Mouse (Mus musculus) cerebellum, adult (tissue): ENCODE measurements around the gene Gm11559.
"Not testable (repeated sequence)": the region's sequence is repeated elsewhere in the genome, so short reads cannot be mapped to it uniquely, and the experiment has no call there.

ENCODE experiments used
- ATAC-seq: cut with Nextera tagmentation; 2 replicates; pipeline ENCODE4 v1.9.2; 2017; ENCODE audit warnings: mild to moderate bottlenecking, moderate library complexity, mixed read lengths; ENCODE audit not compliant: insufficient number of reproducible peaks, low FRiP score, low TSS enrichment

The Gm11559 gene

DNA sequence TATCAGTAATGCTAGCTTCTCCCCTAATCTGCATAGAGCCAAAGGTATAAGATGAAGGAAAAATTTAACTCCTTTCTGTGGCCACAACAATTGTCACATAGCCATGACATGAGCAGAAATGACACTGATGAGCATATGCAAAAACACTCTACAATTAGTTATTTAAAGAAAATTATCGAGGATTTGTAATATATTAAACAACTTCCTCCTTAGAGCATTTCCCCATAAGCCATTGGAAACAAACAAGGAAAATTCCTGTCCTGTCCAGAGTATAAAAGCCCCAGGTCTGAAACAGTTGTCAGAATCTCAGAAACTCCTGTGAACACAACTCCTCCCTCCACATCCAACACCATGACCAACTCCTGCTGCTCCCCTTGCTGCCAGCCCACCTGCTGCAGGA is at the start of gene Gm11559:
Gm11559 (plus strand) TSS at position 301 of the 400 bp plus-strand sequence.
- not testable (repeated sequence) for ATAC-seq

DNA sequence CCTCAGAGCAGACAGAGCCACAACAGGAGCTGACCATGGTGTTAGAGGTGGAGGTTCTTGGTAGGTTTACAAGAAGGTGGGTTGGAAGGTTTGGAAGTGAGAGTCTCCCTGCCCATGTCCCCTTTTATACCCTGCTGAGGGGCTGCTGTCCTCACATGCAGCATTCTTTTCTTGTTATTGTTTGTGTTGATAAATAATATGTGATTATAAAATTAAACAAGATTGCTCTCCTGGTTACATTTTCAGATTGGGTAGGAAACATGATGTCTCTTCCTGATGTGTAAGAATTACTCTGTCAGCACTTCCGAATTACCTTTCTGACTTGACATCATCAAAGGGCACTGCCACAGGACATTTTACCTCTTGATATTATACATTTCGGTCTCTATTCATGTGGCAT is 48.7 kb upstream of the Gm11559 start, which contains the start of gene Gm11564:
Gm11564 (minus strand) TSS at position 101 of the 400 bp plus-strand sequence.
- not testable (repeated sequence) for ATAC-seq

DNA sequence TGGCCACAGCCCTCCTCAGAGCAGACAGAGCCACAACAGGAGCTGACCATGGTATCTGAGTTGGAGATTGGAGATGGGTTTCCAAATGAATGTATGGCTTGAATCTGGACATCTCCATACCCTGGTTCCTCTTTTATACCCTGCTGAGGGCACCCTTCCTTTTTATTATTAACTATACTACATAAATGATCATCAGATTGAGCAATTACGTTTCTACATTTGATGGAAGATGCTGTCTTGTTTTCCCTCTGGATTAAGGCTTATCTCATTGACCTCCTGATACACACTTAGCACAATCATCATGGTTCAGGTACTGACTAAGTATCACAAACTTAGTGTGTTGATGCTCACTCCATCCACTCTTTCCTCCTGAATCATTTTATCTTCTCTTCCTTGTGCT is 26.3 kb upstream of the Gm11559 start, which contains the start of gene 2300003K06Rik:
2300003K06Rik (minus strand) TSS at position 101 of the 400 bp plus-strand sequence.
- ATAC-seq, result no peak

DNA sequence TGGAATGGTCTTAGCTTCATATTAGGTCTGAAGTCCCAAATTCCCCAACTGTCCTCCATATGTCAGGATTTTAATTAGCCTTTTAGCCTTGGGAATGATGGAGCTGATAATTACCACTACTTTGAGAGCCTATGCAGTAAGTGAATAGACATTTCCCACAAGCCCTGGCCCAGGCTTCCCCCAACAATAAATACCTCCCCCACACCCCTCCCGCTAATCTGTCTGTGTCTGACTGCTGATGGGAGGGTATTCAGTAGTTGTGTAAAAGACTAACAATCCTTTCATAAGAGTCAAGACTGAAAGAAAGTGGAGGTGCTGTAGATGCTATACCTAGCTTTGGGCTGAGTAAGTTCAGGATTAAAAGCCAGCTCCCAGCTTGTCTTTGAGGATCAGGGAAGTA is 22.1 kb upstream of the Gm11559 start:
- ATAC-seq, result no peak

DNA sequence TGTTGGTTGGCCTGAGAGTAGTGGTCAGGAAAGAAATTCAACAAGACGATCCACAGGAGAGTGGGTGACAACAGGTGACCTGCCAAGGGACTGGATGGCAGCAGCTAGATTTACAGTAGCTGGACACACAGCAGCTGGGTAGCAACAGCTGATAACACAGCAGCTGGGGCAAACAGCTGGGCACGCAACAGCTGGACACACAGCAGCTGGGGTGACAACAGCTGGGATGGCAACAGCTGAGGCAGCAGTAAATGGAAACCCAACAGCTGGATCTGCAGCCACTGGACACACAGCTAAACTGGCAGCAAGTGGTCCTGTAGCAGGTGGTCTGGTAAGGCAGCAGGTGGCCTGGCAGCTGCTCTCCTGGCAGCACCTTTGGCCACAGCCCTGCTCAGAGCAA is 17.5 kb upstream of the Gm11559 start:
- ATAC-seq, result no peak

DNA sequence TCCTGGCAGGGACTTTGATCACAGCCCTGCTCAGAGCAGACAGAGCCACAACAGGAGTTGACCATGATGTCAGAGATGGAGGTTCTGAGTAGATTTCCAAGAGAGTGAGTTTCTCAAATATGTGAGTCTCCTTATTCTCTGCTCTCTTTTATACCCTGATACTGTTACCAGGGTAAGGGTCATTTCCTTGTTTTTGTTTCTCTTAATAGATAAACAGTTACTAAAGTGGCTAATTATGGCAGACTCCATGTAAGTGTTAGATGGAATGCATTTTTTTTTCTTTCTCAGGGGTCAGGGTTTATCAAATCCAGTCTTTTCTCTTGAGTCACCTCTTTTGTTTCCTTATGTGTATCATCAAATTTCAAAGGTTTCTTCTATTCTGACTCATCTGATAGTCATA is 12.8 kb upstream of the Gm11559 start, which contains the start of gene Krtap4-16:
Krtap4-16 (minus strand) TSS at position 101 of the 400 bp plus-strand sequence.
- no peak for ATAC-seq

DNA sequence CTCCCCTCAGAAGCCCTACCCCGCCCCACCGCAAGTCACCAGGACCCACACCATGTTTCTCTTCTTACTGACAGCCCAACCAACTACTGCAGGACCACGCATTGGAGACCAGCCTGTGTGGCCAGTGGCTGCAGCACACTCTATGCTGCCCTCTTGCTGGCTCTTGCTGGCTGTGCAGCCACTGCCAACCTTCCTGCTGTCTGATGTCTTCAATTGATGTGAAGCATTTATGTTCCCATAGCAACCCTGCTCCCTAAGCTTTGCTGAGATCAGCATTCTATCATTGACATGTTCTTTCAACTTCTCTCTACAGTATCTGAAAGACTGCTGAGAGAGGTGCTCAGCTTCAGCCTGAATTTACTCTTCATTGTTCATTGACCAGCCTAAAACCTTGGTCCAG is 10.2 kb upstream of the Gm11559 start:
- no peak for ATAC-seq

DNA sequence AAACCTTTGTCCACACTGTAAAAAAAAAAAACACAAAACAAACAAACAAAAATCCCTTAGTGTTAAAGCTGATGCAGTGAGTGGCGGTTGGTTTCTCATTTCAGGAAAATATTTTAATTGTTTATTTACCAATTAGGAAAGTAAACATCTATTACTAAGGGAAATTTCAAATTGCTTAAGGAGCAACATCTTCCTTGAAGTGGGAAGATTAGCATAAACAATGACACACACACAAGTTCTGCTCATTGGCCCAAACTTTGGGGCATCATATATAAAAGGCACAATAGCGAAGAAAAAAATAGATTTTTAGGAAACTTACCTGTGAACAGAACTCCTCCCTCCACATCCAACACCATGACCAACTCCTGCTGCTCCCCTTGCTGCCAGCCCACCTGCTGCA is 6.7 kb upstream of the Gm11559 start, which contains the start of gene Gm11568:
Gm11568 (plus strand) TSS at position 301 of the 400 bp plus-strand sequence.
- no peak for ATAC-seq

DNA sequence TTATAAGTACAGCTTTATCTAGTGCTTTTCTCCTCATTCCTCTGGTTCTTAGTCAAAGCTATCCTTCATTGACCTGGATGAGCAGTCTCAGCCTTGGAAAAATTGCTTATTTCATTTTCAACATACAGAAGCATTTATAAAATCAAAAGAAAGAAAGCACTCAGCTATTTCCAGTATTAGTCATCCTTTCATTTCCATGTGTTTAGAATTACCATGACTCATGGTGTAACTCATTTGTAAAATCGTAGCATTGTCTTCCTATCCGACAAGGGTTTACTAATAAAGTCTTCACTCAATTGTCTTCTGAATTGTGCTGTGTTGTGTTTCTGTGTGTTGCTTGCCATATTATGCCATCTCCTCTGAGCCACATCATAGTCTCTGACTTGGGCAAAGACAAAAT is 5.5 kb upstream of the Gm11559 start:
- ATAC-seq, result no peak

DNA sequence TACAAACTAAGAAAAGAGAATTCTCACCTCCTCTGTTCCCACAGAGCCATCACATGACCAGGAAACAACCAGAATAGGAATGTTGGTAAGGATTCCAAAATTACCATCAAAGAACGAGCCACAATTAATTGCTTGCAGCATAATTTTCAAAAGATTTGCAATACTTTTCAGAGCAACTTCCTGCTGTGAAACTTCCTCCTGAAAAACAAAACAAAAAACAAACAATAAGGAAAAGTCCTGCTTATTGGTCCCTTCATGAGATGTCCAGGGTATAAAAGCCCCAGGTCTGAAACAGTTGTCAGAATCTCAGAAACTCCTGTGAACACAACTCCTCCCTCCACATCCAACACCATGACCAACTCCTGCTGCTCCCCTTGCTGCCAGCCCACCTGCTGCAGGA is 8.8 kb downstream of the Gm11559 start, which contains the start of gene Krtap9-1:
Krtap9-1 (plus strand) TSS at position 301 of the 400 bp plus-strand sequence.
- ATAC-seq, result not testable (repeated sequence)

DNA sequence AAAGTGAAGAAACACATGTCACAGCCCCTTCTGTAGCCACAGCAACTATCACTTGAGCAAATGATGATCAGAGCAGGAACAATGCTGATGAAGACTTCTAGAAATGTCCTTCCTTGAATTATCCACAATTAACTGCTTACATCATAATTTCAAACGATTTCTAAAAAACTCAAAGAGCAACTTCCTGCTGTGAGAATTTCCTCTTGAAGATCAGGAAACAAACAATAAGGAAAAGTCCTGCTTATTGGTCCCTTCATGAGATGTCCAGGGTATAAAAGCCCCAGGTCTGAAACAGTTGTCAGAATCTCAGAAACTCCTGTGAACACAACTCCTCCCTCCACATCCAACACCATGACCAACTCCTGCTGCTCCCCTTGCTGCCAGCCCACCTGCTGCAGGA is 14.6 kb downstream of the Gm11559 start, which contains the start of gene Gm11567:
Gm11567 (plus strand) TSS at position 301 of the 400 bp plus-strand sequence.
- not testable (repeated sequence) for ATAC-seq

DNA sequence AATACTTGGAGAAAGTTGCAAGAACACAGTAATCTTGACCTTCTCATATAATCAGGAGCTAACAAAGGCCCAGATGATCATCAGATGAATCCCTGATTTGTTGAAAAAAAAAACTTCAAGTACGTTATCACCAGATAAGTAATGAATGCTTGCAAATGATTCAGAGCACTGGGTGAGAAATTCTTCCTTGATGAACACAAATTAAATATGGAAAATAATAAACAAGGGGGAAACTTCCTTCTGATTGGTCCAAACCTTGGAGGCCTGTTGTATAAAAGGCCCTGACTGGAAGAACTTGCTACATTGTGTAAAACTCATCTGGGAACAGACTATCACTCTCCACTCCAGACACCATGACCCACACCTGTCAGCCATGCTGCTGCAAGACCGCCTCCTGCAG is 43.3 kb downstream of the Gm11559 start, which contains the start of gene Krtap31-1:
Krtap31-1 (plus strand) TSS at position 301 of the 400 bp plus-strand sequence.
- no peak for ATAC-seq

DNA sequence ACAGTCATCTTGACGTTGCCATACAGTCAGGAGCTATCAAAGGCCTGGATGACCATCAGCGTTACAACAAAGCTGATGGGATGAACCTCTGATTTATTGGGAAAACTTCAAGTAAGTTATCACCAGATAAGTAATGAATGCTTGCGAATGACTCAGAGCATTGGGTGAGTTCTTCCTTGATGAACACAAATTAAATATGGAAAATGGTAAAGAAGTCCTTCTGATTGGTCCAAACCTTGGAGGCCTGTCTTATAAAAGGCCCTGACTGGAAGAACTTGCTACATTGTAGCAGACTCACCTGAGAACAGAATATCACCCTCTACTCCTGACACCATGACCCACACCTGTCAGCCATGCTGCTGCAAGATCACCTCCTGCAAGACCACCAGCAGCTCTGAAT is 50.2 kb downstream of the Gm11559 start, which contains the start of gene Gm11565:
Gm11565 (plus strand) TSS at position 301 of the 400 bp plus-strand sequence.
- no peak for ATAC-seq
